Mouse (Mus musculus): ENCODE measurements around the gene Bmf.

DNA sequence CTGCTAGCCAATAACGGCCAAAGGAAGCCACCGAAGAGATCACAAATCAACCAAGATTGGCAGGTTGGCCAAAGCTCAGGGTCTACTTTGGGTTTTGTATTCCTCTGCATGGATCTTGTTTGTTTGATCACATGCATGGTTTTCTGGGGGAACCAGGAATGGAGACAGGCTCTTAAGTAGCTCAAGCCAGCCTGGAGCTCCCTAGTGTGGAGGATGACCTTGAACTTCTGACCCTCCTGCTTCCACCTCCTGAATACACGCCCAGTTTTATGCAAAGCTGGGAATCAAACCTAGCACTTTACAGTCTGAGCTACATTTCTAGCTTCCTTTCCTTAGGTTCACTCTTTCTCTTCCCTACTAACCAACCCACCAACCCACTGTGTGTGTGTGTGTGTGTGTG is 64.1 kb downstream of the Bmf start:
- no peak for TF ChIP-seq CTCF (IDR thresholded peaks at IDR 0.05; ENCODE audit: insufficient read depth, low read depth, low read length)
- TF ChIP-seq POLR2A (IDR thresholded peaks at IDR 0.05; ENCODE audit: insufficient read depth, low read depth, low read length), result no peak
